Mouse (Mus musculus): ENCODE results near the gene Ccdc93. TPM values are rescaled to one million over a fixed set of nuclear protein-coding genes. Genes with fewer than 3 reads are reported as not detected.
A peak's percentile ranks its signal among the peaks of the same experiment; 100 is the strongest.

The Ccdc93 gene
- polyA plus RNA-seq (2014; fragmentation: Nextera tagmentation; extraction: Ambion mirVana) = 10.8 and 12.6 TPM in 2 replicates

- no peaks in the 10 kb centered on the region for H3K27me3 ChIP-seq (ENCODE audit: control insufficient read depth, insufficient read depth, low read length)
- H3K27ac ChIP-seq (replicated peaks; ENCODE audit: low read depth, low read length) = no peak within 1 kb of the TSS
- no peaks in the 10 kb centered on the region for H3K36me3 ChIP-seq (ENCODE audit: control insufficient read depth, insufficient read depth, low read length)
- H3K4me2 ChIP-seq (ENCODE audit: low read depth, severe bottlenecking) = peak within 1 kb of the TSS; percentile 82
- peak within 1 kb of the TSS; percentile 78 for H3K4me3 ChIP-seq (ENCODE audit: low read depth, low read length)
- DNase-seq (ENCODE audit: low spot score) (peak; percentile 99), ATAC-seq (ENCODE audit: insufficient number of reproducible peaks, low FRiP score, low TSS enrichment, low read depth) (peak; percentile 96)
- H3K9me3 ChIP-seq (ENCODE audit: control insufficient read depth, low read length) = no peaks in the 10 kb centered on the region
- peak within 1 kb of the TSS; percentile 70 for H3K9ac ChIP-seq (ENCODE audit: low read length)
- WGBS = under 1% methylated on average over 47 of the region's 47 CpGs
- H3K4me1 ChIP-seq (ENCODE audit: control insufficient read depth, insufficient read depth, low read length) = no peaks in the 10 kb centered on the region
These were observed at the start of gene Ccdc93 for GRCm38 (mm10) chr1:121430938-121431928. Ccdc93 (plus strand) TSS chr1:121431049.

GRCm38 (mm10) chr1:121381562-121381961 is 49.3 kb upstream of the Ccdc93 start:
- WGBS = 68% methylated on average over 3 of the region's 3 CpGs
- no peak for ATAC-seq (ENCODE audit: insufficient number of reproducible peaks, low FRiP score, low TSS enrichment, low read depth)

GRCm38 (mm10) chr1:121388312-121388711 is 42.5 kb upstream of the Ccdc93 start:
- Histone ChIP-seq H3K27ac (replicated peaks; ENCODE audit: low read depth, low read length) (no peak overlapping the region), H3K4me3 (ENCODE audit: low read depth, low read length) (no peak overlapping the region), H3K36me3 (ENCODE audit: control insufficient read depth, insufficient read depth, low read length) (no peaks in the 10 kb centered on the region), H3K4me1 (ENCODE audit: control insufficient read depth, insufficient read depth, low read length) (no peaks in the 10 kb centered on the region), H3K27me3 (ENCODE audit: control insufficient read depth, insufficient read depth, low read length) (no peaks in the 10 kb centered on the region), H3K9ac (ENCODE audit: low read length) (no peak overlapping the region), H3K4me2 (ENCODE audit: low read depth, severe bottlenecking) (no peak overlapping the region), H3K9me3 (ENCODE audit: control insufficient read depth, low read length) (no peaks in the 10 kb centered on the region)
- WGBS = 60% methylated on average over 6 of the region's 6 CpGs
- ATAC-seq (ENCODE audit: insufficient number of reproducible peaks, low FRiP score, low TSS enrichment, low read depth) (no peak), DNase-seq (ENCODE audit: low spot score) (no peak)

More at GRCm38 (mm10) chr1:121381562-121381961, 49.3 kb upstream of the Ccdc93 start:
- H3K36me3 ChIP-seq (ENCODE audit: control insufficient read depth, insufficient read depth, low read length) = no peaks in the 10 kb centered on the region
- no peak for DNase-seq (ENCODE audit: low spot score)
- H3K4me2 ChIP-seq (ENCODE audit: low read depth, severe bottlenecking) = no peak overlapping the region
- no peaks in the 10 kb centered on the region for H3K9me3 ChIP-seq (ENCODE audit: control insufficient read depth, low read length)
- no peaks in the 10 kb centered on the region for H3K4me1 ChIP-seq (ENCODE audit: control insufficient read depth, insufficient read depth, low read length)
- no peak overlapping the region for H3K4me3 ChIP-seq (ENCODE audit: low read depth, low read length)
- H3K27me3 ChIP-seq (ENCODE audit: control insufficient read depth, insufficient read depth, low read length) = no peaks in the 10 kb centered on the region
- H3K27ac ChIP-seq (replicated peaks; ENCODE audit: low read depth, low read length) = no peak overlapping the region
- H3K9ac ChIP-seq (ENCODE audit: low read length) = no peak overlapping the region

- ATAC-seq (ENCODE audit: insufficient number of reproducible peaks, low FRiP score, low TSS enrichment, low read depth) (no peak), DNase-seq (ENCODE audit: low spot score) (no peak)
- Histone ChIP-seq H3K36me3 (ENCODE audit: control insufficient read depth, insufficient read depth, low read length) (no peaks in the 10 kb centered on the region), H3K9ac (ENCODE audit: low read length) (no peak overlapping the region), H3K4me2 (ENCODE audit: low read depth, severe bottlenecking) (no peak overlapping the region), H3K9me3 (ENCODE audit: control insufficient read depth, low read length) (no peaks in the 10 kb centered on the region), H3K27ac (replicated peaks; ENCODE audit: low read depth, low read length) (no peak overlapping the region), H3K4me3 (ENCODE audit: low read depth, low read length) (no peak overlapping the region), H3K4me1 (ENCODE audit: control insufficient read depth, insufficient read depth, low read length) (no peaks in the 10 kb centered on the region), H3K27me3 (ENCODE audit: control insufficient read depth, insufficient read depth, low read length) (no peaks in the 10 kb centered on the region)
- WGBS = 56% methylated on average over 7 of the region's 7 CpGs
These were observed 42.1 kb upstream of the Ccdc93 start for GRCm38 (mm10) chr1:121388732-121389131.

GRCm38 (mm10) chr1:121389574-121389973 is 41.3 kb upstream of the Ccdc93 start:
- H3K4me1 ChIP-seq (ENCODE audit: control insufficient read depth, insufficient read depth, low read length) = peaks cover 2% of the 10 kb centered on the region; the same call in 1 of the 2 replicates

GRCm38 (mm10) chr1:121390003-121390402 is 40.8 kb upstream of the Ccdc93 start:
- no peak overlapping the region for H3K27ac ChIP-seq (replicated peaks; ENCODE audit: low read depth, low read length)
- ATAC-seq (ENCODE audit: insufficient number of reproducible peaks, low FRiP score, low TSS enrichment, low read depth) (no peak), DNase-seq (ENCODE audit: low spot score) (no peak)
- no peak overlapping the region for H3K9ac ChIP-seq (ENCODE audit: low read length)
- H3K36me3 ChIP-seq (ENCODE audit: control insufficient read depth, insufficient read depth, low read length) = no peaks in the 10 kb centered on the region
- no peaks in the 10 kb centered on the region for H3K27me3 ChIP-seq (ENCODE audit: control insufficient read depth, insufficient read depth, low read length)
- no peaks in the 10 kb centered on the region for H3K9me3 ChIP-seq (ENCODE audit: control insufficient read depth, low read length)
- H3K4me2 ChIP-seq (ENCODE audit: low read depth, severe bottlenecking) = no peak overlapping the region
- no peak overlapping the region for H3K4me3 ChIP-seq (ENCODE audit: low read depth, low read length)
- H3K4me1 ChIP-seq (ENCODE audit: control insufficient read depth, insufficient read depth, low read length) = peaks cover 3% of the 10 kb centered on the region
- 96% methylated on average over 5 of the region's 5 CpGs for WGBS

More at GRCm38 (mm10) chr1:121389574-121389973, 41.3 kb upstream of the Ccdc93 start:
- H3K9me3 ChIP-seq (ENCODE audit: control insufficient read depth, low read length) = no peaks in the 10 kb centered on the region
- no peak overlapping the region for H3K27ac ChIP-seq (replicated peaks; ENCODE audit: low read depth, low read length)
- no peak overlapping the region for H3K9ac ChIP-seq (ENCODE audit: low read length)
- H3K27me3 ChIP-seq (ENCODE audit: control insufficient read depth, insufficient read depth, low read length) = no peaks in the 10 kb centered on the region
- DNase-seq (ENCODE audit: low spot score) (no peak), ATAC-seq (ENCODE audit: insufficient number of reproducible peaks, low FRiP score, low TSS enrichment, low read depth) (no peak)
- H3K36me3 ChIP-seq (ENCODE audit: control insufficient read depth, insufficient read depth, low read length) = no peaks in the 10 kb centered on the region
- H3K4me3 ChIP-seq (ENCODE audit: low read depth, low read length) = no peak overlapping the region
- no peak overlapping the region for H3K4me2 ChIP-seq (ENCODE audit: low read depth, severe bottlenecking)
- WGBS = 84% methylated on average over 12 of the region's 12 CpGs

- H3K27ac ChIP-seq (replicated peaks; ENCODE audit: low read depth, low read length) = no peak overlapping the region
- no peaks in the 10 kb centered on the region for H3K36me3 ChIP-seq (ENCODE audit: control insufficient read depth, insufficient read depth, low read length)
- no peak overlapping the region for H3K4me3 ChIP-seq (ENCODE audit: low read depth, low read length)
- 77% methylated on average over 13 of the region's 13 CpGs for WGBS
- peaks cover 5% of the 10 kb centered on the region for H3K4me1 ChIP-seq (ENCODE audit: control insufficient read depth, insufficient read depth, low read length)
- no peak overlapping the region for H3K9ac ChIP-seq (ENCODE audit: low read length)
- no peaks in the 10 kb centered on the region for H3K9me3 ChIP-seq (ENCODE audit: control insufficient read depth, low read length)
- no peak overlapping the region for H3K4me2 ChIP-seq (ENCODE audit: low read depth, severe bottlenecking)
- no peak for ATAC-seq (ENCODE audit: insufficient number of reproducible peaks, low FRiP score, low TSS enrichment, low read depth)
- no peaks in the 10 kb centered on the region for H3K27me3 ChIP-seq (ENCODE audit: control insufficient read depth, insufficient read depth, low read length)
- DNase-seq (ENCODE audit: low spot score) = no peak
These were observed 40.4 kb upstream of the Ccdc93 start for GRCm38 (mm10) chr1:121390421-121390820.

GRCm38 (mm10) chr1:121390855-121391254 is 40.0 kb upstream of the Ccdc93 start:
- H3K27ac ChIP-seq (replicated peaks; ENCODE audit: low read depth, low read length) = no peak overlapping the region
- DNase-seq (ENCODE audit: low spot score) = no peak
- H3K4me1 ChIP-seq (ENCODE audit: control insufficient read depth, insufficient read depth, low read length) = peaks cover 6% of the 10 kb centered on the region
- no peaks in the 10 kb centered on the region for H3K27me3 ChIP-seq (ENCODE audit: control insufficient read depth, insufficient read depth, low read length)
- no peak for ATAC-seq (ENCODE audit: insufficient number of reproducible peaks, low FRiP score, low TSS enrichment, low read depth)
- H3K4me3 ChIP-seq (ENCODE audit: low read depth, low read length) = no peak overlapping the region
- H3K4me2 ChIP-seq (ENCODE audit: low read depth, severe bottlenecking) = no peak overlapping the region
- no peaks in the 10 kb centered on the region for H3K9me3 ChIP-seq (ENCODE audit: control insufficient read depth, low read length)
- H3K9ac ChIP-seq (ENCODE audit: low read length) = no peak overlapping the region
- no peaks in the 10 kb centered on the region for H3K36me3 ChIP-seq (ENCODE audit: control insufficient read depth, insufficient read depth, low read length)
- WGBS = 88% methylated on average over 8 of the region's 8 CpGs
